Mouse (Mus musculus) T-helper 1 cell (primary cell): ENCODE measurements around the gene Ngef.

Experiments used
- in situ Hi-C: fragments of 300-600 bp; cut with MboI, MseI; formaldehyde crosslinking; loops from one replicate; pipeline ENCODE4 v1.15.1; 2025; ENCODE audit warnings: high pct_unique_total_duplicates

Gene Ngef

GRCm38 (mm10) chr1:87573800-87574215, at the start of gene Ngef:
TSS of gene Ngef (minus strand) at chr1:87573870.
- in situ Hi-C loops: no loop called here

GRCm38 (mm10) chr1:87621858-87622279, 48.2 kb upstream of the Ngef start:
- in situ Hi-C loops: loop anchor here (10.0 kb wide), 1 partner anchor 1177 kb away; no protein-coding TSS in a partner anchor

GRCm38 (mm10) chr1:87621146-87621857, 47.6 kb upstream of the Ngef start:
- in situ Hi-C loops: loop anchor here (10.0 kb wide), 1 partner anchor 1177 kb away; no protein-coding TSS in a partner anchor

- in situ Hi-C loops: loop anchor here (10.0 kb wide), 1 partner anchor 1176 kb away; no protein-coding TSS in a partner anchor
Measured at GRCm38 (mm10) chr1:87620693-87621092, 47.0 kb upstream of the Ngef start.

- in situ Hi-C loops: loop anchor here (10.0 kb wide), 1 partner anchor 1175 kb away; no protein-coding TSS in a partner anchor
Measured at GRCm38 (mm10) chr1:87620211-87620668, 46.6 kb upstream of the Ngef start, which contains the start of gene Inpp5d. TSS of gene Inpp5d (plus strand) at chr1:87620312.

- in situ Hi-C loops: no loop called here
Measured at GRCm38 (mm10) chr1:87614576-87615295, 41.1 kb upstream of the Ngef start.

GRCm38 (mm10) chr1:87608416-87609046, 34.9 kb upstream of the Ngef start:
- in situ Hi-C loops: no loop called here

GRCm38 (mm10) chr1:87607385-87608091, 33.9 kb upstream of the Ngef start:
- in situ Hi-C loops: no loop called here

- in situ Hi-C loops: no loop called here
Measured at GRCm38 (mm10) chr1:87605296-87605695, 31.6 kb upstream of the Ngef start.

GRCm38 (mm10) chr1:87603389-87603788, 29.7 kb upstream of the Ngef start:
- in situ Hi-C loops: no loop called here

- in situ Hi-C loops: no loop called here
Measured at GRCm38 (mm10) chr1:87601801-87602200, 28.1 kb upstream of the Ngef start.

GRCm38 (mm10) chr1:87600533-87600932, 26.9 kb upstream of the Ngef start:
- in situ Hi-C loops: no loop called here

- in situ Hi-C loops: no loop called here
Measured at GRCm38 (mm10) chr1:87594671-87595070, 21.0 kb upstream of the Ngef start.

GRCm38 (mm10) chr1:87594261-87594660, 20.6 kb upstream of the Ngef start:
- in situ Hi-C loops: no loop called here

- in situ Hi-C loops: loop anchor here (5.0 kb wide), 1 partner anchor 757 kb away; no protein-coding TSS in a partner anchor
Measured at GRCm38 (mm10) chr1:87589980-87590379, 16.3 kb upstream of the Ngef start.

- in situ Hi-C loops: loop anchor here (5.0 kb wide), 1 partner anchor 758 kb away; no protein-coding TSS in a partner anchor
Measured at GRCm38 (mm10) chr1:87589162-87589561, 15.5 kb upstream of the Ngef start.

- in situ Hi-C loops: no loop called here
Measured at GRCm38 (mm10) chr1:87580824-87581223, 7.2 kb upstream of the Ngef start.

- in situ Hi-C loops: no loop called here
Measured at GRCm38 (mm10) chr1:87578965-87579364, 5.3 kb upstream of the Ngef start.

GRCm38 (mm10) chr1:87574785-87575184, 1.1 kb upstream of the Ngef start:
- in situ Hi-C loops: no loop called here

- in situ Hi-C loops: no loop called here
Measured at GRCm38 (mm10) chr1:87574353-87574752, 683 bp upstream of the Ngef start.

- in situ Hi-C loops: no loop called here
Measured at GRCm38 (mm10) chr1:87573261-87573660, 409 bp downstream of the Ngef start.
